Mouse (Mus musculus): ENCODE data around the gene Hectd4. TPM values are rescaled to one million over a fixed set of nuclear protein-coding genes. Genes with fewer than 3 reads are reported as not detected.
A peak's percentile ranks its signal among the peaks of the same experiment; 100 is the strongest.
"Not testable (repeated sequence)": the region's sequence is repeated elsewhere in the genome, so short reads cannot be mapped to it uniquely, and the experiment has no call there.

Gene Hectd4
- total RNA-seq, 1 experiment from 2014 or later, result 34.1 TPM

DNA sequence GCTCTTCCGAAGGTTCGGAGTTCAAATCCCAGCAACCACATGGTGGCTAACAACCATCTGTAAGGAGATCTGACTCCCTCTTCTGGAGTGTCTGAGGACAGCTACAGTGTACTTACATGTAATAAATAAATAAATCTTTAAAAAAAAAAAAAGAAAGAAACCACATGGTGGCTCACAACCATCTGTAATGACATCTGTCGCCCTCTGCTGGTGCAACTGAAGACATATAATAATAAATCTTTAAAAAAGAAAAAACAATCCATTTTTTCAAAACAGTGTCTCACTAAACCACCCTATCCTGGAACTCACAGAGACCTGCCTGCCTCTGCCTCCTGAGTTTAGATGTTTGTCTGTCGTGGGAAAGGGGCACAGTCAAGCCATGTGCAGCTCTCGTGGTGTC is 157.0 kb downstream of the Hectd4 start:
- ATAC-seq (replicated peaks; ENCODE audit: insufficient number of reproducible peaks, low FRiP score, low TSS enrichment, poor library complexity, severe bottlenecking), result not testable (repeated sequence)

GRCm38 (mm10) chr5:121378678-121379256 is 158.7 kb downstream of the Hectd4 start:
- no peak for ATAC-seq (replicated peaks; ENCODE audit: insufficient number of reproducible peaks, low FRiP score, low TSS enrichment, poor library complexity, severe bottlenecking)

- no peak for ATAC-seq (replicated peaks; ENCODE audit: insufficient number of reproducible peaks, low FRiP score, low TSS enrichment, poor library complexity, severe bottlenecking)
Measured at GRCm38 (mm10) chr5:121380692-121381091, 160.7 kb downstream of the Hectd4 start.

- ATAC-seq (replicated peaks; ENCODE audit: insufficient number of reproducible peaks, low FRiP score, low TSS enrichment, poor library complexity, severe bottlenecking), result peak; percentile 40; the same call in 1 of the 2 replicates
Measured at GRCm38 (mm10) chr5:121383857-121384756, 164.1 kb downstream of the Hectd4 start.

- ATAC-seq (replicated peaks; ENCODE audit: insufficient number of reproducible peaks, low FRiP score, low TSS enrichment, poor library complexity, severe bottlenecking), result peak; percentile 8; the same call in 1 of the 2 replicates
Measured at GRCm38 (mm10) chr5:121384757-121385460, 164.9 kb downstream of the Hectd4 start.

DNA sequence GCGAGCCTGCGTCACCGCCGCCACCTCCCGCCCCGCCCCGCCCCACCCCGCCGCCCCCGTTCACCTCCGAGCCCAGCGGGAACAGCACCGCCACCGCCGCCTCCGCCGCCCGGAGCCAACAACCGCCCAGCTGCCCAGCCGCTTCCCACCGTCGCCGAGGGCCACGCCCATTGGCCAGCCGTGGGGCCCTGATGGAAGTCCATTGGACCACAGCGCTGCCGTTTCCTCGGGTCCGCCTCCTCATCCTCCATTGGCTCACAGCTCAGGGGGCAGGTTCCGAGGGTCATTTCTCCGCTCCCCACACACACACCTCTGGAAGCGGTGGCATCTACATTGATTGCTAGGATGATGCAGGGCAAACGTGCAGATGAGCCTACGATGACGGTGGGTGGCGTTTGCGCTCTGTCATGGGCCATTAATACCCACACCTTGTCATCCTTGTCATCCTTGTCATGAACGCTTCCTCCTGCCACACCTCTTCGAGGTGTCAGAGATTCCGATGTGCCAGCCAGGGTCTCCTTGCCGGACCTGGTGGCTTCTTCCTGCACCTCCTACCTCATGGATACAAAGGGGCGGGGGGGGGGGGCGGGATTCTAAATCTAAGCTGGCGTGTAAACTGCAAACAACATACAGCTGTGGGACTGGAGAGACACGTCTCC is 165.6 kb downstream of the Hectd4 start, which contains the start of gene Trafd1:
Trafd1 (minus strand) TSS at position 172 of the 659 bp plus-strand sequence.
- ATAC-seq (replicated peaks; ENCODE audit: insufficient number of reproducible peaks, low FRiP score, low TSS enrichment, poor library complexity, severe bottlenecking), result peak; percentile 85

GRCm38 (mm10) chr5:121386120-121386909 is 166.3 kb downstream of the Hectd4 start:
- no peak for ATAC-seq (replicated peaks; ENCODE audit: insufficient number of reproducible peaks, low FRiP score, low TSS enrichment, poor library complexity, severe bottlenecking)

GRCm38 (mm10) chr5:121387126-121387525 is 167.1 kb downstream of the Hectd4 start:
- ATAC-seq (replicated peaks; ENCODE audit: insufficient number of reproducible peaks, low FRiP score, low TSS enrichment, poor library complexity, severe bottlenecking), result no peak

- ATAC-seq (replicated peaks; ENCODE audit: insufficient number of reproducible peaks, low FRiP score, low TSS enrichment, poor library complexity, severe bottlenecking), result no peak
Measured at GRCm38 (mm10) chr5:121389106-121389505, 169.1 kb downstream of the Hectd4 start.

DNA sequence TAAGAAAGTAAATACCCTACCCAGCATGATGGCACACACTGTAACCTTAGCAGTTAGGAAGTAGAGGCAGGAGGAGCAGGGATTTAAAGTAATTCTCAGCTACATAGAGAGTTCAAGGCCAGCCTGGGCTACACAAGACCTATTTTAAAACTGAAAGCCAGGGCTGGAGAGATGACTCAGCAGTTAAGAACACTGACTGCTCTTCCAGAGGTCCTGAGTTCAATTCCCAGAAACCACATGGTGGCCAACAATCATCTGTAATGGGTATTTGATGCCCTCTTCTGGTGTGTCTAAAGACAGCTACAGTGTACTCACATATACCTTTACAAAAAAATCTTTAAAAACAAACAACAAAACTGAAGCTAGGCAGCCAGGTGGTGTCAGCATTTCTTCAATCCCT is 169.7 kb downstream of the Hectd4 start:
- ATAC-seq (replicated peaks; ENCODE audit: insufficient number of reproducible peaks, low FRiP score, low TSS enrichment, poor library complexity, severe bottlenecking), result no peak

DNA sequence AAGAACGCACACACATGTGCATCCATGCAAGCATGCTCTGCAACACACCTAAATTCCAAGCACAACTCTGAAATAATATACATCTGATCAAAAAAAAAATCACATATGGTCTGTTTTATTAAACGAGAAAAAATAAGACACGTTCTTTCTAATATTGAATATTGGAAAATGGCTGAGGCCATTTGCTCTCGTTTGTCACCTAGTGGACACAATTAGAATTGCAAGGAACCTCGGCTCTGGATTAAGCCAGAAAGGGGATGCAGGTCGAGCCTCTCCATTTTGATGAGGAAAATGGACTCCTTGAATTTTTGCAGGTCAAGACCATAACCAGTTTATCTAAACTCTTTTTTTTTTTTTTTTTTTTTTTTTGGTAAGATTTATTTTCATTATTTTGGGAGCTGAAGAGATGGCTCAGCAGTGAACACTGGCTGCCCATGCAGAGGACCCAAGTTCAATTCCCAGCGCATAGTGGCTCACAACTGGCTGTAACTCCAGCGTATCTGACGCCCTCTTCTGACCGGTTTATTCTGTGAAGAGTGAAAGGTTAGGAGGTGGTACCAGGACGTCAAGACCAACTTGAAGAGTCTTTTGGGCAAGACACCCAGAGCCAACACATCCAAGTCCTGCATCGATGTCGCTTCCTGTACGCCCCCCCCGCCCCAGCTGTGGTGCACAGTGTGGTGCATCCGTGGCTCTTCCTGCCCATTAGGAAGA is 172.8 kb downstream of the Hectd4 start:
- ATAC-seq (replicated peaks; ENCODE audit: insufficient number of reproducible peaks, low FRiP score, low TSS enrichment, poor library complexity, severe bottlenecking), result no peak

DNA sequence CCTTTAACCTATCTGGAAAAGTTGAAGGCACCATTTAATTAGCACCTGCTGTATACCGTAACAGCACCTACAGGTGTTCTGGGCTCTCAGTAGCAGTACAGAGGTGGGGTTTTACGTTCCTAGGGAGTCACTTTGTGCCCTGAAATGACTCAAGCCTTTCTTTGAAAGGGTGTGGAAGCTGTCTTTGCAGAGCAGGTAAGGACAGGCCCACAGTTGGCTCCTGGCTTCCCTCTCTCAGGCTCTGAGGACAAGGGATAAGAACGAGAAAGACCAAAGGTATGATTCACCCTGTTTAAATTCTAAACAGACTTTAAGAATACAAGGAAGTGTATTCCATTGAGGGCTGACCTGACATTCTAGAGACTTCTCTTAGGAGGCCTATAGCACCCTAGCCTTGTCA is 173.4 kb downstream of the Hectd4 start:
- ATAC-seq (replicated peaks; ENCODE audit: insufficient number of reproducible peaks, low FRiP score, low TSS enrichment, poor library complexity, severe bottlenecking), result no peak

- no peak for ATAC-seq (replicated peaks; ENCODE audit: insufficient number of reproducible peaks, low FRiP score, low TSS enrichment, poor library complexity, severe bottlenecking)
Measured at GRCm38 (mm10) chr5:121395621-121396020, 175.6 kb downstream of the Hectd4 start.

DNA sequence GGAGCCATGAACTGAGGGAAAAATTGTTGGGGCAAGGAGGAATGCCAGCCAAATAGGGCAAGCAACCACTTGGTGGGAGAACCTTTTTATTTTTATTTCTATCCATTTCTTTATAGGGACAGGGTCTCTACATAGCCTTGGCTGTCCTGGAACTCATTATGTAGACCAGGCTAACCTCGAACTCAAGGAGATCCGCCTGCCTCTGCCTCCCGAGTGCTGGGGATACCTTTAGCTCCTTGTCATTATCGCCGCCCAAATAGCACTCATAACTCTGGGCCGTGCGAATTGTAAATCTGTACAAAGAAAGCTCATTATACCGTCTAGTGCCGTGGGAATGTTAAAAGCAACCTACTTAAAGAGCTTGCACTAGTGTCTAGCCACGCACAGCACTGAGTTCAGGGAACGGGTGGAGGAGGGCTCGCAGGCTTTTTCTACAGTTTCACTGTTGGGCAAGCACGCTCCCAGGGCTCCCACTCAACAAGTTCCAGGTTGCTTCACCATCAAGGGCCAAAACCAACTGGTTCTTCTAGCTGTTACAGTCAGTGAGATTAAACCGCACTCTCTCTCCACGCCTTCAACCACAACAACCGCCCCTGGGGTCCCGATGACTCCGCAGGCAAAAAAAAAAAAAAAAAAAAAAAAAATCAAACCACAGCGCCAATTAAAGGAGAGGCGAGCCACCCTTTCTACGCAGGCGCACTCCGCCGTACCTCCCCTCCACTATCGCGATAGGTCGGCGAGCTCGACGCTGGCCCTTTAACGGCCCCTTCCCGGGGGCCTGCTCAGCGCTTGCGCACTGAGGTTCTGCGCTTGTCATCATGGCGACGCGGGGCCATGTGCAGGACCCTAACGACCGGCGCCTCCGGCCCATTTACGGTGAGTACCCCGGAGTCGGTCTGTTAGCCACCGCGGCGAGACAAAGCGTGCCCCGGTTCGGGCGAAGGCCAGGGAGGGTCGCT is 177.4 kb downstream of the Hectd4 start, which contains the start of gene Naa25:
Naa25 (plus strand) TSS at position 750 of the 959 bp plus-strand sequence.
- ATAC-seq (replicated peaks; ENCODE audit: insufficient number of reproducible peaks, low FRiP score, low TSS enrichment, poor library complexity, severe bottlenecking), result peak; percentile 85

DNA sequence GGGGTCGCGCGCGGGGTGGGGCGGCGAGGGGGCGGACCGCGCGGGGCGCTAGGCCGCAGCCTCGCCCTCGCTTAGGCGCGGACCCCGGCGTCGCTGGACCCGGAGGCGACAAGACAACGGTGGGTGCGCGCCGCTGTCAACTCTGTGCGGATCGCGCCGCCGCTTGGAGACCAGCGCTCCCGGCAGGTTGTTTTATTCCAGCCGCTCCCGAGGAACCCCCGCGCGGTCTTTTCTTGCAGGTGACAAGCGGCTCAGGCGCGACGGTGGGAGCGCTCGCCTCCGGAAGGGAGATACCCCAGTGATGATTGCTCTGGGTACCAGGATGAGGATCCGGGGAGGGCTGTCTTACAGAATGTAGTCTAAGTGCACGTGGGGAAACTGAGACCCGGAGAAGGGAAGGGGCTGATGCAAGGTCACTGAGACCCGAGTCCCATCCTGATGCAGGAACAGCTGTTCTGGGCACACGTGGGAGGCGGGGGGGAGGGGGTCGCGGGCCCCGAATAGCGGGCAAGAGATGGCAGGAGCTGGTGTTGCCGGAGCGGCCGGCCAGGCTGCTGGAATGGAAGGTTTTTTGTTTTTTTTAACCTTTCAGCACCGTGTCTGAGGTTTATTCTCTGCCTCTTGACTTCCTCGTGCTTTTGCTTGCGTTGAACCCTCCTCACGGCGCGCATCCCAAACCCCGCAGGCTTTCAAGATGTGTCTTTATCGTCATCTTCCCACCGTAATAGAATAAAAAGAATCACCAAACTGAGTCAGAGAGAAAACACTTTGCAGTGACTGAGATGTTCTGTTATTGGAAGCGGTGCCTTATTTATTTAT is 178.3 kb downstream of the Hectd4 start:
- no peak for ATAC-seq (replicated peaks; ENCODE audit: insufficient number of reproducible peaks, low FRiP score, low TSS enrichment, poor library complexity, severe bottlenecking)
